Mouse (Mus musculus) heart, postnatal 0 days (tissue): ENCODE measurements around the gene Pabpc4.

Experiments
- CTCF ChIP-seq: IDR thresholded peaks from 2 replicates; pipeline ENCODE4 v1.5.1; 2016; ENCODE audit warnings: antibody characterized with exemption, control low read depth, low read depth
- EP300 ChIP-seq: IDR thresholded peaks from 2 replicates; pipeline ENCODE4 v1.6.1; 2016; ENCODE audit warnings: antibody characterized with exemption, low read depth

DNA sequence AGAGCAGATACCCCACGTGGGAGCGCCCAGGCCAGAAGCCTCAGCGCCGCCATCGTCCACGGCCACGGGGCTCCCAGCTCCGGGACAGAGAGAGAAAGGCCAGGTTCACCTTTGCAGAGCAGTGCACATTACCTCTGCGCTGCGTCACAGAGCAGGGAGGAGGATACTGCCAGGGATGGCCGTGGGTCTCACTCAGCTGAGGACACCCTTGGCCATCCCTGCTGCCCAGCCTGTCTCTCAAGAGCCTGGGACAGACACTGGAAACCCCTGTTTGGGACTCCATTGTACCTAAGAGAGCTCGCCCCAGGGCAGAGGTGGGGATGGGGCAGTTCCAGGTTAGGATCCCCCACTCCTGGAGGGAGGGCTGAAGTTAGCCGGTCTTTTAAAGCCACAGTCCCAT lies 61.4 kb downstream of the Pabpc4 start, which contains the start of gene Oxct2a:
- no peak for TF ChIP-seq CTCF
- TF ChIP-seq EP300, result no peak
